Mouse (Mus musculus) liver, embryonic 14.5 days (tissue): ENCODE results near the gene Lcp2.

Experiments
- CTCF ChIP-seq: IDR thresholded peaks from 2 replicates; pipeline ENCODE4 v1.5.1; 2016; ENCODE audit warnings: antibody characterized with exemption, low read depth, control low read depth
- EP300 ChIP-seq: IDR thresholded peaks from 2 replicates; pipeline ENCODE4 v1.6.1; 2016; ENCODE audit warnings: antibody characterized with exemption, low read depth

DNA sequence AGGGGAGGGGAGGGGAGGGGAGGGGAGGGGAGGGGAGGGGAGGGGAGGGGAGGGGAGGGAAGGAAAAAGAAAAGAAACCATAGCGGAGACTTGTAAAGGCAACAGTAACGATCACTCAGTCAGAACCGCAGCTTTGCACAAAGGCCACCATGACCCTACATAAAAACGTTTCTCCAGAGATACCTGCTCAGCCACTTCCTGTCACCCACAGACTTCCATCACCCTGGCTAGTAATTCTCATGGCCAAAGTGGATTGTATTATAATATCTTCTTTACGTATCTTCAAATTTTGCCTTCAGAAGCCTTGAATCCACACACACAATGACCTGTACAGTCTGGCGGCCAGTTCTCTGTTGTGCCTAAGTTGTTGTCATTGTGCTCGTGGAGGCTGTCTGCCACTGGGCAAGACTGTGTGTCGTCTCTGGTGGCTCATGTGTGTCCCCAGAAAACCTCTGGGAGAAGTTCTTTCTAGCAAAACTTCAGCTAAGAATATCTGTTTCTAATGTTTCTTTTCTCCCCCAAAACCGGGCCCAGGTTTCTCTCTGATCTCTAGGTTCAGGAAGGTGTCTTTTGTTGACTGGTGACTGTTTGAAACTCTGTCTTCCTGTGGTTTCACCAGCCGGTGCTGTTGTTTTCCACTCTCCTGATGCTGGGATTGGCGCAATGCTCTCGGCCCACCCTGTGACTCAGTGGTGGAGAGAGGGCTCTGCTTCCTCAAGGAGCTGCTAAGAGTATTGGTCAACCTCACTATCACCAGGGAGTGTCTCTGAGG, 37.2 kb upstream of the Lcp2 start:
- TF ChIP-seq CTCF, result no peak
- TF ChIP-seq EP300, result no peak
